ENCODE assay signal across 19 mouse cellular contexts in genomic region chr4:95667595-95667994, GRCm38 (mm10).
"Had no signal": no experiment of that assay in that cellular context is flagged by ENCODE, and none has a peak within 500 bp of the region (broad histone marks: within the 10 kb centered on the region; RNA-seq: fewer than 3 reads in every experiment).

No protein-coding gene starts in this region.

- H3K27ac ChIP-seq: intestine, embryonic 15.5 days; kidney, embryonic 15.5 days; liver, embryonic 14.5 days; midbrain, embryonic 10.5 days; midbrain, embryonic 13.5 days; neural tube, embryonic 13.5 days; stomach, postnatal 0 days had no signal

- H3K4me2 ChIP-seq: intestine, embryonic 15.5 days; kidney, embryonic 15.5 days; midbrain, embryonic 13.5 days; neural tube, embryonic 13.5 days had no signal

- H3K36me3 ChIP-seq: intestine, embryonic 15.5 days; kidney, embryonic 15.5 days; midbrain, embryonic 10.5 days; midbrain, embryonic 13.5 days; neural tube, embryonic 13.5 days had no signal

- H3K4me3 ChIP-seq: intestine, embryonic 15.5 days; kidney, embryonic 15.5 days; megakaryocyte, embryonic 14.5 days; midbrain, embryonic 10.5 days; midbrain, embryonic 13.5 days; myocyte; neural tube, embryonic 13.5 days had no signal

- H3K27me3 ChIP-seq: intestine, embryonic 15.5 days; kidney, embryonic 15.5 days; midbrain, embryonic 13.5 days; neural tube, embryonic 13.5 days had no signal

- ATAC-seq: intestine, embryonic 15.5 days; midbrain, embryonic 13.5 days; midbrain, embryonic 16.5 days had no signal

- H3K4me1 ChIP-seq: intestine, embryonic 15.5 days; neural tube, embryonic 13.5 days had no signal

- DNase-seq: kidney, adult 11 months; kidney, adult 8-10 months; kidney, postnatal 10 days; kidney, postnatal 36 days; lung, adult 2 months; lung, postnatal 4 days; retina, postnatal 1 day; thymus, adult 2 months; thymus, postnatal 36 days had no signal

- H3K9me3 ChIP-seq: intestine, embryonic 15.5 days; kidney, embryonic 15.5 days; megakaryocyte, embryonic 14.5 days; midbrain, embryonic 10.5 days; midbrain, embryonic 13.5 days; neural tube, embryonic 13.5 days had no signal

- H3K9ac ChIP-seq: intestine, embryonic 15.5 days; kidney, embryonic 15.5 days; liver, embryonic 14.5 days; midbrain, embryonic 13.5 days; neural tube, embryonic 13.5 days had no signal
